Mouse (Mus musculus) gastrocnemius, postnatal 25 days (tissue): Measurements from ENCODE around the gene Gm3591. TPM values are rescaled to one million over a fixed set of nuclear protein-coding genes. Genes with fewer than 3 reads are reported as not detected.
"Not testable (repeated sequence)": the region's sequence is repeated elsewhere in the genome, so short reads cannot be mapped to it uniquely, and the experiment has no call there.

Experiments
- DNase-seq: peaks from one replicate; pipeline ENCODE4 v3.0.0; 2022
- long read RNA-seq, 2 experiments: library from polyadenylated mRNA; stranded (forward); transcript quantifications; one replicate each; pipeline ENCODE4 v2.0.0; 2021
- total RNA-seq, 2 experiments: library from RNA; stranded (reverse); gene quantifications; 1 replicate in 1 of 2; 2 replicates in 1 of 2; pipeline ENCODE4 v1.2.3; 2021

Gm3591 gene
- under 1 TPM in 1 of 2 experiments, not detected in 1; 0.59 TPM for total RNA-seq
- long read RNA-seq, experiment 1, partial matches to known transcripts = 0 of 1 reads
- long read RNA-seq, experiment 1, other reads (novel, unspliced or antisense) = 1 of 1 reads
- long read RNA-seq, experiment 2 = 0 reads

GRCm38 (mm10) chr14:6412382-6412781 lies at the start of gene Gm3591:
TSS of gene Gm3591 (minus strand) at chr14:6412482.
- not testable (repeated sequence) for DNase-seq

- DNase-seq = not testable (repeated sequence)
Observed at GRCm38 (mm10) chr14:6444511-6444910, 32.2 kb upstream of the Gm3591 start, which contains the start of gene Gm3594. TSS of gene Gm3594 (minus strand) at chr14:6444611.

GRCm38 (mm10) chr14:6440774-6441173 lies 28.5 kb upstream of the Gm3591 start:
- not testable (repeated sequence) for DNase-seq

DNA sequence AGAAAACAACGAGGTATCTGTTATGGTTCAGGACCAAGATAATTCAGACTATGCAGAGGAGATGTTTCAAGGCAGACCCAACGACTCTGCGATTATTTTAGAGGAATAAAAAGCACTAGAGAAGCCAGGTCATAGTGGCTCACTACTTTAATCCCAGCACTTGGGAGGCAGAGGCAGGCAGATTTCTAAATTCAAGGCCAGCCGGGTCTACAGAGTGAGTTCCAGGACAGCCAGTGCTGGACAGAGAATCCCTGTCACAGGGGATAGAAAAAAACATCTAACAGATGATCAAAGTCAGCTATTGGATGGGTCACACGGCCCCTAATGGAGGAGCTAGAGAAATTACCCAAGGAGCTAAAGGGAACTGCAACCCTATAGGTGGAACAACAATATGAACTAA lies 27.9 kb upstream of the Gm3591 start:
- peak; percentile 6 for DNase-seq

DNA sequence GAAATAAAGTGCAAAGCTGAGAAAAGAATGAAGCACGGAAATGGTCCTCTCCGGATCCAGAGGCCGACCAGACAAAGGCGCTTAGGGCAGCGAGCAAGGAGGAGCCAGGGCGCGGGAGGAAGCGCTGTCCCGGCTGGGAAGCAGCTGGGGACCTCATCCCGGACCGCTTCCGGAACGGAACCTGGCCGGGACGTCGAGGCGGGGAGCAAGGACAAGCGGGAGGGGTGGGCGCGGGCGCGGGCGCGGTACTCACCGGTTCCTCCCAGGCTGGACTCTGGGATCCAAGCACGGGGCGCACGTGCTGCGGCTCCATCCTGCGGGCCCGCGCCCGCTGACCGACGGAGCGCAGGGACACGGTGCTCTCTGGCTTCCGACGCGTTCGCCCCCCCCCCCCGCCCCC lies 14.5 kb upstream of the Gm3591 start:
- peak; percentile 56 for DNase-seq

DNA sequence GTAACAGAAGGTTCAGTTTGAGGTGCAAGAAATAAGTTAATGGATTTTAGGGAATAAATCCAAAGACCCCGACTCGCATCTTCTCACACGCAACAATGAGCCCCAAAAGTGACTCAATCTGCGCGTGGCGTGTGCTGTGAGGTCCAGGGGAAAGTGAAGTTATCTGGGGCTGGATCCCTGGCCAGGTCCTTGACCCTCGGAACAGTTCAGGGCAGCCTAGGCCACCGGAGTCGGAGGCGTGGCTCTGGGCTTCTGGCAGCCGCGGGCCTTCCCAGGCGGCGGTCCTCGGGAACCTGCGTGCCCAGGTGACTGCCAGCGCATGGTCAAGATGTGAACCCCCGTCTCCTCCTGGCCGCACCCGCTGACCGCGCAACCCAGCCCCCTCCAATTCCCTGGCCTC lies 14.1 kb upstream of the Gm3591 start:
- DNase-seq = peak; percentile 8

DNA sequence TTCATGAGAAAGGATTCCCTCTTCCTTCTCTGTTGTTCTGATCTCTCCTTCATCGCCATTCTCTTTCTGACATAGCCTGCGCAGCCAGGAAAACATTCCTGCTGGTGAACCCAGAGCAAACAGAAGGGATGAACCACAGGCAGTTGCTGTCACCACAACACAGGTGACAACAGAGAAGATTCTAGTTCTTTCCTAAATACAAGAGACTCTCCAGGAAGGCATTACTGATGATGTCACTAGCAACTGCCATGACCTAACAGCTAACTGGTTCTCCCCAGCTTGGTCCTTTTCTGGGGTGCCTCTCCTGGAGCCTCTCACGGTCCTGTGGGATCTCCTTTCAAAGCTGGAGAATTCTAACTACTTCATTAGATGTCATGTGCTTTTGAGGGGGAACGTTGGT lies 22.1 kb downstream of the Gm3591 start, which contains the start of gene Gm16440:
Gene Gm16440, minus strand, starts transcription at position 101 of the 400 bp plus-strand sequence.
- not testable (repeated sequence) for DNase-seq

Other genes with a start within 250 kb of the Gm3591 start
- under 1 TPM in 1 of 2 experiments, not detected in 1; 0.24 TPM for gene Gm21560, start 193.2 kb downstream of the Gm3591 start, total RNA-seq
- not detected for gene Gm3411, start 125.2 kb downstream of the Gm3591 start, total RNA-seq
- gene Gm21103, start 107.6 kb downstream of the Gm3591 start, total RNA-seq = not detected
- gene Gm3618, start 68.8 kb downstream of the Gm3591 start, total RNA-seq = not detected
- gene Gm16440, start 22.2 kb downstream of the Gm3591 start, total RNA-seq = not detected
- gene Gm3594, start 32.1 kb upstream of the Gm3591 start, total RNA-seq = not detected
- not detected for gene Gm8356, start 124.8 kb upstream of the Gm3591 start, total RNA-seq
- gene Gm3629, start 178.1 kb upstream of the Gm3591 start, total RNA-seq = under 1 TPM in 1 of 2 experiments, not detected in 1; 0.24 TPM
- gene Gm3460, start 209.9 kb upstream of the Gm3591 start, total RNA-seq = not detected